Mouse (Mus musculus) frontal cortex, postnatal 10 days (tissue): ENCODE data around the gene Rassf3.

ENCODE experiments used
- DNase-seq, 2 experiments: peaks; one replicate each; pipeline ENCODE4 v3.0.0; 2022; ENCODE audit warnings: low spot score in 2 of 2, mixed read lengths in 1 of 2

Rassf3 gene

DNA sequence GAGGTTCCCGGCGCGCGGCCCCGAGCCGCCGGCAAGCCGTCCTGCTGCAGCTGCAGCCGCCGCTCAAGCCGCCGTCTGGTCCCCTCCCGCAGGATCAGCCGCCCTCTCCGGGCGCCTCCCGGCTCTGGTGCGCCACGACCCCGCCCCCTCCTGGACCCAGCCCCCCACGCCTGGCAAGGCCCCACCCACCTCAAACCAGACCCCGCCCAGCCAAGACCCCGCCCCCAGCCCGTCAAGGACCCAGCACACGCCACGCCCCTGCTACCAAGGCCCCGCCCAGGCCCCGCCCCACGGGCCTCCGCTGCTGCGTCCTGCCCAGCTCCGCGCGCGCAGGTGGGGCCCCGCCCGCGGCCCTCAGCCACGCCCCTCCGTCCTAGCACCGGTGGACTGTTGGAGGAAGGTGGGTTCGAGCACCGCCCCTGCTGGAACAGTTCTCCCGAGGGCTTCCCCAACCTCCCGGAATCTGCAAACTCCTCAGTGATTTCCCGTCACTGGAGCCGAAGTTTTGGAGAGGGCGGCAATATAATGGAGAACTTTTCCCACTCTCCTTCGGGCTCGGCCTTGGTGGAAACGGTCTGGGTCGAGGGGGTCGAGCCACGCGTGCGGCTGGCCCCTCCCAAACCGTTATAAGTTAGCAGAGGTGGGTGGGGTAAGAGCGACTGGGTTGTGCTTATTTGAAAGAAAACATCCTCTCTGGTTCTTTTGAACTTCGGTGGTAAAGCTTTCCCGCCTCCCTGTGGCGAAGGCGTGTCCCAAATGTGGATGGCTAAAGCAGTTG lies at the start of gene Rassf3:
TSS of gene Rassf3 (minus strand) at position 158 of the 778 bp plus-strand sequence.
- DNase-seq = peak; percentile 75 to 85

DNA sequence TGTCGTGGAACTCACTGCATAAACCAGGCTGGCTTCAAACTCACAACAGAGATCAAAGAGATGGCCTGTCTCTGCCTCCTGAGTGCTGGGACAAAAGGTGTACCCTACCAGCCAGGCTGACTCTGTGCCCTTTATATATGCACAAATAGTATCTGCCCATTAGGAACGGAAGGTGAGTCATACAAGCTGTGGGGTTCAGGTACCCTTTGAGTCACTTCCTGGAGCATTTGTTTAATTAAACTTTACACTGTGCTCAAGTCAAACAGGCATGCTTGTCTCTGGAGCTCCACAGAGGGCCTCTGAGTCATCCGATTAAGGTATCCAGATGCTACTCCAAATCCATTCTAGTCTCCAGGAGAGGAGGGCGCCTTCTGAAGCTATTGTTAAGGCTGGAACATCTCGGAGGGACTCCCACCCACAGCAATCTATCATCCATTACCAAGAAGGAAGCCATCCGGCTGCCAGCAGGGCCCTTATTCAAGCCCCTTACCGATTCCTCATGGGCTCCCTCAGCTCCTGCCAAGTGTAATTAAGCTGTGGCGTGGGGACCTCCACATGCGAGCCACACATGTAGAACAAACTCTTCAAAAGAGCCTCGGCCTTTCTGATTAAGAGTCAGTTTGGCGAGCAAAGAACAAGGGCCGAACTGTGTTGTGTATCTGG lies 44.9 kb upstream of the Rassf3 start:
- no peak for DNase-seq

DNA sequence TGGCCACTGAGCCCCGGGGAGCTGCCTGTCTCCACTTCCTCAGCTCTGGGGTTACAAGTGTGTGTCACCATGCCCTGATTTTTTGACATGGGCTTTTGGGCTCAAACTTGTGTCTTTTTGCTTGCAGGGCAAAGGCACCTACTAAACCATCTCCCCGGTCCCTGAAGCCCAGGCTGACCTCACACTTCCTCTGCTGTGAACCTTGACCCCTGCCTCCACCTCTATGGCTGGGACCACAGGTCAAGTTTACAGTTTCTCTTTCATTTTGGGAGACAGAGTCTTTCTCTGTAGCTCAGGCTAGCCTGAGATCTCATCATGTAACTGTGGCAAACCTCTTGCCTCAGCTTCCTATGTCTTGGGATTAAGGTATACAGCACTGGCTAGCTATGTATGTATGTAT lies 43.6 kb upstream of the Rassf3 start:
- no peak for DNase-seq

DNA sequence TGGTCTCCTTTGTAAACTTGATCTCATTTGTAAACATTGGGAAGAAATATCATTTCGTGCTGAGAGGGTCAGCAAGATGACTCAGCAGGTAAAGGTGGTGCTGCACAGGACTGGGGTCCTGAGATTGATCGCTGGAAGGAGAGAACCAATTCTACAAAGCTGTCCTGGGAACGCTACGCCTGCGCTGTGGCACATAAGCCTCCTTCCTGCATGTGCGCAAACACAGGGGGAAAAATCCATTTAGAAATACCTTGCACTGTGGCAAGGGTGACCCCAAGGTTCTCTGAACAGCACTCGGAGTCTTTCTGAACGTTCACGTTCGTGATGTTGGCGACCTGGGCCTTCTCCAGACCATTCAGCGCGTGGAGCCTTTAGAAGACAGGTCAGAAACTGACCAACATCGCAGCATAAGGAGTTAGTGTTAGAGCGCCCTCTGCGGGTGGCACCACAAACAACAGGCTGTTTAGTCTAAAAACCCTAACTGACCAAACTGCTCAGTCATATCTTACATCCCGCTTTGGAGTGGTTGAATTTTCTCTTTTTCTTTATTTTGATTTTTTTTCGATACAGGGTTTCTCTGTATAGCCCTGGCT lies 40.0 kb upstream of the Rassf3 start:
- DNase-seq = peak in 1 of 2 experiments; percentile 72

DNA sequence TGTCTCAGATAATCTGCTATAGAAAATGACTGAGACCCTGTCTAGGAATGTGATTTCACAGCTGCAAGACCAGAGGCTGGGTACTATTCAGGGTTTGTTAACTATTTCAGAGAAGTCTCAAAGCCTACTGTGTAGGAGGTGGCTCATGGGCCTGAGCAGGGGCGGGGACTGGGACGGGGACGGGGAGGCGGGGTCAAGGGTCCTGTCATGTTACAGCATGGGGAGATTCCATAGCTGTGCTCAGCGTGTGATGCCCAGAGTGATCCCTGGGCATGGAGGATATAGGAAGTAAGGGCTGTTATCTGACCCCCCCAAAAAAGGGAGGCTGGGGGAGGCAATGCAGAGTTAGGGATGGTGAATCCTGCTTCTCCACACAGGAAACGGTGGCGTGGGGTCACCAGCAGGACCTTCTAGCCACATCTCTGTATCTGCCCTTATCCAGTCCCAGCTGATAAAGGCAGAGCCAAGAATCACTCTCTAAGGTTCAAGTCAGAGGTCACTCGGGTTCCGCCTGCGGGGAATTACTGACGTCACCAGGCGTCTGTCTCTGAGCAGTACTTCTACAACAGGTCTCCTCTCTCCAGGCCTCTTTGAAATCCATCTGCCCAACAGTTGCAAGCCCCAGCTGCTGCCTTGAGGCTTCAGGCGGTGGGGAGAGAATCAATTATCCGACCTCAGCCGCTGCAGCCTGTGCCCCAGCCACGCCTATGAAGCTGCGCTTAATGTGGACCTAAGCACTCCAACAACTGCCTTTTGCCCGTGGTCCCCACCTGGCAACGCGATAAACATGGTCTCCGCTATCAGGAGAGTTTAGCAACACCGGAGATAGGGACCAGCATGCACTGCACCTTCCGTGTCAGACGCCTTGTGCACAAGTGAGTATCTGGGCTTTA lies 33.9 kb upstream of the Rassf3 start:
- no peak for DNase-seq

DNA sequence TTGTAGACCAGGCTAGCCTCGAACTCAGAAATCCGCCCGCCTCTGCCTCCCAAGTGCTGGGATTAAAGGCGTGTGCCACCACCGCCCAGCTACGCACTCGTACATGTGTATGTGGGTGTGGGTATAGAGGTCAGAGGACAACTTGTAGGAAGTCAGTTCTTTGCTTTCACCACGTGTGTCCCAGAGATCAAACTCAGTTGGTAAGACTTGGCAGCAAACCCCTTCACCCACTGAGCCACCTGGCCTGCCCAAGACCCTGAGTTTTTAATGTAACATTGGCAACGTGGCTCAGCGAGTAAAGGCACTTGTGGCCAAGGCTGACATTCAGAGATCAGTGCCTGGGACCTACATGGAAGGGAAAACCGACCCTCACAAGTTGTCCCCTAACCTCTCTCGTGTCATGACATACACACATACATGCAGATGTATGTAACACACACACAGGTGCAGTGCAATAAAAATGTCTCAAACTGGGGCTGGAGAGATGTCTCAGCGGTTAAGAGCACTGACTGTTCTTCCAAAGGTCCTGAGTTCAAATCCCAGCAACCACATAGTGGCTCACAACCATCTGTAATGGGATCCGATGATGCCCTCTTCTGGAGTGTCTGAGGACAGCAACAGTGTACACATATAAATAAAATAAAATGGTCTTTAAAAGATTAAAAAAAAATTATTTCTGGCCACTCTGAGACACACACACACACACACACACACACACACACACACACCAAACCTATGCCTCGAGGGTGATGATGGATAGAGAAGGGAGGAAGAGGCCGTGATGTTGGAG lies 31.8 kb upstream of the Rassf3 start:
- DNase-seq = no peak

DNA sequence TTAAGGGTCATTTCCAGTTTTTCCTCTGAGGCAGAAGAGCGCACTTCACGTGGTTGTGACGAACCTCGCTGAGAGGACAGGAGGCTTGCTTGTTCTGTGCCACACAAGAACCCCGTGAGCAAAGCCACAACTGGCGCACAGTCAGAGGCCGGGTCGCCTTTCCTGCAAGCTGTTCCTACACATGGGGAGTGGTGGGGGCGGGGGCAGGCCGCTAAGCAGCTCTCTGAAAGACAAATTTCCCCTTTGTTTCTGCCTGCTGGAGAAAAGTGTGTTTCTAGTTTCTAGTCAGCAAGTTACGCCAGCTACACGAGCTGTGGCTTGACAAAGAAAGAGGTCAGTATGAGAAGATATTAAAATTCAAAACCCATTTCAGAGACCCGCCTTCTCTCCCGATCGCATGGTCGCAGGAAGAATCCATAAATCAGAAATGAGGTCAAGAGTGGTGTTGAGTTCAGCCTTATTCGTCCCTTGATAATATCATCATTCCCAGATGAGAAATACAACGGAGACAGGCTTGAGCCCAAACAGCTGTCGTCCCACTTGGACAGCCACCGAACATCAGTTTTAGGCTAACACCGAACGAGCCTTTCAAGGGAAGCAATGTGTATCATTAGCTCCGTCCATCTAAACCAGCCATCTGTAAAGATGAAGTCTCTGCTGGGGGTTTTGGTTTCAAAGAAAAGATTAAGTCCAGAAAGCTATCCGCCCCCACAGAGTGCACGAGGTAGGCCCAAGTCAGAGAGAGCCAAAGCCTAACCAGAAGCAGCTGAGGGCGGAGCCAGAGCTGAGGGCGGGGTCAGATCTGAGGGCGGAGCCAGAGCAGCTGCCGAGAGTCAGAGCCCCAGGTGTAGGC lies 30.8 kb upstream of the Rassf3 start:
- peak; percentile 42 for DNase-seq

DNA sequence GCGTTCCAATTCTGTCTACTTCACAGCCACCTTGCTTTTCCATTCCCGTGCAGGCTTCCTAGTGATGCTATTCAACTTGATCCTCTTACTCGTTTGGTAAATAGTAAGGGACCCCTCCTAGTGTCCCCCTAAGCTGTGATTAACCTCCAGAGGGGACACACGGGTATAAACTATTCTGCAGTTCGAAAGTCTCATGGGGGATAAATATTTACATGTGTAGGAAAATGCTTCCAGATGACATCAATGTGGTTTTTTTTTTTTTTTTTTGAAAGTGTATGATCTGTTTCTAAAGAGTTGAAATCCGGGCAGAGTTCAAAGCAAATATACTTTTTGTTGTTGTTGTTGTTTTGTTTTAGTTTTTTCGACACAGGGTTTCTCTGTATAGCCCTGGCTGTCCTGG lies 29.8 kb upstream of the Rassf3 start:
- no peak for DNase-seq

DNA sequence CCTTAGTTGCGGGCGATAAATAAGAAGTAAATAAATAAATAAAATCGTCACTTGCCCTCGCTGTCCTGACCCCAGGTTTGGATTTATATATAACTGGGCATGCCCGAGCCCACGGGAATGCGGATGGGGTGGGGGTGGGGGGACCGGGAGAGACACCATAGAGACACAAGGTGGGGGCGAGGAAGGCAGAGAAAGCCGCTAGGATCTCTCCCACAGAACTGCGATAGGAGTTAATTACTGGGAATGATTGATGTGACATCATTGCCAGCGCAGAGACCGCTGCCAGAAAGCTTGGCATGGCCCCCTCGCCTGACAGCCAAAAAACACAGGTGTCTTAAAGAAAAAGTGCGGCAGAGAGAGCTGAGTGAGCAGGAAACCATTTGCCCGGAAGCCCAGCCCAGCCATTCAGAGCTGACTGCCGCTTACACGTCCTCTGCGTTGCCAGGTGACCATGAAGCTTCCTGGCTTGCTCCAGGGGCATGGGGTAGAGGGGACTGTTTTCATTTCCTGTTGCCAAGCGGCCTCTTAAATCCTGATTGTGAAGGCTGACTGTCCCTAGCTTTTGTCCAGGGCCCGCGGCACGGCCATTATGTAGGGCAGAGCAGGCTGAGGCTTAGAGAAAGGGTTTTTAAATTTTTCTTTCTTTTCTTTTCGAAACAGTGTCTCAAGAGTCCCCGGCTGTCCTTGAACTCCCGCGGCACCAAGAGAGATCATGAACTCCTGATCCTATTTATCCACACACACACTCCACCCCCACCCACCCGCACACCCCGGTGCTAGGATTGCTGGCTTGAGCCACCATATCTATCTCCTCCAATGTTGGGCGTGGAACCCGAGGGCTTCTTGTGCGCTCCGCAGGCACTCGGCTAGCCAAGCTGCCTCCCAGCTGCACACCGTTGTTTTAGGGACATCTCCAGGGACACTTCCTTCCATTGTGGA lies 29.1 kb upstream of the Rassf3 start:
- peak; percentile 69 to 78 for DNase-seq

DNA sequence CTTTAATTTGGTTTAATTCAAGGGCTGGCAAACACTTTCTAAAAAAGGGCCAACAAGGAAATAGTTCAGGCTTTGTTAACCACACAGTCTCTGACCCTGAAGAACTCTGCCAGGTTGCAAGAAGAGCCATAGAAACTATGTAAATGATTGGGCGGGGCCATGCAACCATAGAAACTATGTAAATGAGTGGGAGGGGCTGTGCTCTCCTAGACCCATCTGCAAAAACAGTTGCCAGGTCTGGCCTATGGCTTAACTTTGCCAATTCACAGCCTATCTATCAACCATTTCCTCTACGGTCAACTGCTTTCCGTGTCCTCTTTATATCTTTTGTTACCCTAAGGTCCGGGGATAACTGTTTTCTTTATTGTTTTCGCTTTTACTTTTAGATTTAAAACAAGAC lies 25.0 kb upstream of the Rassf3 start:
- no peak for DNase-seq

DNA sequence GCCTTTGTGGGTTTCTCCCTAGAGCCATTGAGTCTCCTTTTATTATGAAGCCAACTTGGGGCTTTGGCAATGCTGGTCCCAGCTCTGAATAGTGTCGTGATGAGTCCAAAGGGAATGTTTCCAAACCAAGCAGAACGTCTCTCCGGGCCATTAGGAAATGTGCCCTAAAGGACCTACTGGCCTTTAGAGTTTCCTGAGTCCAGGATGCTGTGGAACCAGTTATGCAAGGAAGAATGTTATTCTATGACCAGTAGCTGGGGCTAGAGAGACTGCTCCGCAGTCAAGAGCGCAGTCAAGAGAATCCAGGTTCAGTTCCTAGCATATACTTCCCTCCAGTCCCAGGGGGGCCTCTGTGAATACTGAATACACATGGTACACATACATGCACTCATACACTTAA lies 23.9 kb upstream of the Rassf3 start:
- no peak for DNase-seq

DNA sequence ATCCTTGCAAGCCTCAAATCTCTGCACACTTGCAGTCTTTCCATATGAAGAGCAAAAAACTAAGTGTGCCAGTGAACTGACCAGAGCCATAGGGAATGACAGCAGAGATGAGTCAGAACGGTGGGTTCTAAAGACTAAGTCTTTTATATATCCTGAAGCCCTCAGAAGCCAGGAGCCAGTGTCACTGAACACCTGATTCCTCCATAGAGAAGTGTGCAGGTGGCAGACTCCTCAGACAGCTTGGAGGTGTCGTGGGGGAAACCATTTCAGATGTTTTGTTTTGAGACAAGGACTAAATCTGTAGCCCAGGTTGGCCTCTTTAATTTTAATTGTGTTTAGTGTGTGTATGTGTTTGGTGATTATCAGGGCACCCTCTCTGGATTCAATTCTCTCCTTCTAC lies 22.9 kb upstream of the Rassf3 start:
- no peak for DNase-seq

DNA sequence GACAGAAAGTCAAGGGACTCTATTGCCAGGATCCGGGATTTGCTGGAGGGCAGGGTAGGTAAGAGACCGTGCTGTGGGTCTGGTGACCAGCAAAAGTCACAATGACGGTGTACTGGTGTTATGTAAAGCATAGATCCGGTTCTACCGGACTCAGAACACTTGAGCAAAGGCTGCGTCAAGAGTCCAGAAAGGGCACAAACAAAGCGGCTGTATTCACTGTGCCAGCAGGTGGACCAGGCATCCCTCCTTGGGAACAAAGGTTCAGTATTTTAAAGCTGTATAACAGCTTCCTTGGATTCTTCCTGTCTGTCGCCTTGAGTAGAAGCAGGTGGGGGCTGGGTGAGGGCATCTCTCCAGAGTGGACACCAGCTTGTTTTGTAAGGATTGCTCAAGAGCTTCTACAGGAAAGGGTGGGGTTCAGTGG lies 22.3 kb upstream of the Rassf3 start:
- DNase-seq = no peak

DNA sequence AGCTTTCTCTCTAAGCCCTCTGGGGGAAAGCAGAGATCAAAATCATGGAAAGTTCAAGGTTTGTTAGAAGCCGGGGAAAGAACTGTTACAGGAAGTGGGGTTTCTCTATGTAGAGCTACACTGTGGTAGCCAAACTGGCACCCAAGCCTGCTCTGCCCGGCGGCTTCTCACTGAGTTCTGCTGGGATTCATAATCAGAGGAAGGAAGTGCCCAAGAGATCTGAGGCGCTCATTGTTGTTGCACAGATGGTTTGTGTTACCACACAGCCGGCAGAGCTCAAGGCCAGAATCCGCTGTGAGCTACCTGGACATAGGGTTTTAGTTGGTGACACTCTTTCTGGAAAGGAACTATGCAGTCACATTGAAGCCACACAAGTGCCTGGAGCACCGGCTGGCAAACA lies 21.8 kb upstream of the Rassf3 start:
- DNase-seq = no peak

DNA sequence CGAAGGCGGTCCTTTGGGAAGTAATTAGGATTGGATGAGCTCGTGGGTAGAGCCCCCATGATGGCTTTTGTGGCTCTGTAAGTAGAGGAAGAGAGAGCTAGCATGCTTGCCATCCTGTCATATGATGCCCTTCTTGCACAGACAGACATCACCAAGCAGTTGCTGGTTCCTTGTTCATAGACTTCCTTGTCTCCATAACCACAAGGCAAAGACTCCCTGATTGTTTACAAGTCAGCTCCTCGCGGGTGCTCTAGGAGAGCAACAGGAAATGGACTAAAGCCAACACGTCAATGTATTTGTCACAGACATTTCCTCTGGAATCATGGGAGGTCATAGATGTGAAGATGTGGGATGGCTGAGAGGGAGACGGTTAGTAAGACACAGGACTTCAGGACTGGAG lies 20.5 kb upstream of the Rassf3 start:
- DNase-seq = no peak

DNA sequence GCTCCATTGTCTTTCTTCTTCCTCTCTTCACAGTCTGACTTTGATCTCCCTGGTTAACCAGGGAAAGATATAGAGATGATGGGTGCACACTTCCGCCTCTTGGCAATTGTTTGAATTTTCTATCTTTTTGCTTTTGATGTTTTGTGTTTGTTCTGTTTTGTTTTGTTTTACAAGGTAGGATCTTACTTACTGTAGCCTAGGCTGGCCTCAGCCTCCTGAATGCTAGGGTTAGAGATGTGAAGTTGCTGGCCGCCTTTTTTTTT lies 17.9 kb upstream of the Rassf3 start:
- DNase-seq = no peak

DNA sequence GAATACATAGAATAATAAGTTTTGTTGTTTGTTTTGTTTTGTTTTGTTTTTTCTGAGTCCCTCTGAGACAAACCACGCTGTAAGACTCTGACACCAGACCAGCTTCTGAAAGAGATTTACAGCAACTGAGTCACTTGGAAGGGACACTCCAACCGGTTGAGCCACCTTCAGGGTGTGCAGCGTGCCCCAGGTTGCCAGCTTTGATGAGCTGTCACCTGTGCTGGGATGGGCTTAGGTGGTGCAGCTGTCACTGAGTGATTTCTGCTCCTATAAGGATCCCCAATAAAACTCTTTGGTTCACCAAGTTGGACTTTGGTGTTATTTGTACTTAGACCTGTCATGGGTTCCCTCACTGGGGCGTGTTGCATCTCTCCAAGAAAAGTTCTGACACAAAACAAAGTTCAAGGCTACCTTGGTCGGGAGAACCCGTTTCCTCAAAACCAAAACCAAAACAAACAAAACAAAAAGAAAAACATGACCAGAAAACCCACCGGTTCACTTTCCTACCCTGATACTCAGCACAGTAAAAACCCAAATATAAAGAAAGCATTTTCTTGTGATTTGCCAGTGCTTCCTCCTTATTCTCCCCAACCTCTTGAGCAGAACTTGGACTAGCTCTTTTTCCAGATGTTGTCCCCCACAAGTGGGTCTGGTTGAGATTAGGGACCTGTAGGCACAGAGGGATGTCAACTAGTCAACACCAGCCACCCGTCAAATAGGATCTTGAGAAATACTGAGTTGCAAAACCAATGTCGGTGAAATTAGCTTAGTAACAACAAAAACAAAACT lies 17.4 kb upstream of the Rassf3 start:
- no peak for DNase-seq

DNA sequence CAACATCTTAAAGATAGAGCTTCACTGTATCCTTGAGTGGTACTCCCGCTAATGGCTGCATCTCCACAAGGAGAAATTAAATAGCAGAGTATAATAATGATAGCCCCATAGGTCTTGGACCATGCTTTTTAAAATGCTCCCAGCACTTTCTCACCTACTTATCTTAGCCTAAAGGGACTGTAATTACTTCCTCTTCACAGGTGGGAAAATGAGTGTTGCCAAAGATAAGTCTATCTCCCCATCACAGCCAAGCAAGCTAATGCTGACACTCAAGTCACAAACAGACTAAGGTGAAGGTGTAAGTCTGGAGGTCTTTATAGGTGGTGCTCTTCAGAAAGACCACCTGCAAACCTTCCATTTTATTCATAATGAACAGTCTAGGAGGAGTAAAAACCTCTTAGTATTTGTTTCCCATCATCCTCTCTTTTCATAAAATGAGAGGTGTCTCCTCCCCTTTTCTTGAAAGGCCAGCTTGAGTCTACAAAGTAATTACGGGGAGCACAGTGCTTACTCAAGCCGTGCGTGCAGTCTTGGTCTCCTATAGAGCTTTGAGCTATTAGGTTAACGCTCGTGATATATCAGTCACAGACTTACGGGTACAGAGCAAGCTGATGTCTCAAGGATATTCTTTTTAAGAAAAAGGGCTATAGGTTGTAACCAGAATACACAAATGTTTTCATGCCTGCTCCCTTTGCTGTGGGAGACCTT lies 16.6 kb upstream of the Rassf3 start:
- DNase-seq = no peak
